Comparison of ENCODE assay signal across 8 mouse cellular contexts in the genomic region with DNA sequence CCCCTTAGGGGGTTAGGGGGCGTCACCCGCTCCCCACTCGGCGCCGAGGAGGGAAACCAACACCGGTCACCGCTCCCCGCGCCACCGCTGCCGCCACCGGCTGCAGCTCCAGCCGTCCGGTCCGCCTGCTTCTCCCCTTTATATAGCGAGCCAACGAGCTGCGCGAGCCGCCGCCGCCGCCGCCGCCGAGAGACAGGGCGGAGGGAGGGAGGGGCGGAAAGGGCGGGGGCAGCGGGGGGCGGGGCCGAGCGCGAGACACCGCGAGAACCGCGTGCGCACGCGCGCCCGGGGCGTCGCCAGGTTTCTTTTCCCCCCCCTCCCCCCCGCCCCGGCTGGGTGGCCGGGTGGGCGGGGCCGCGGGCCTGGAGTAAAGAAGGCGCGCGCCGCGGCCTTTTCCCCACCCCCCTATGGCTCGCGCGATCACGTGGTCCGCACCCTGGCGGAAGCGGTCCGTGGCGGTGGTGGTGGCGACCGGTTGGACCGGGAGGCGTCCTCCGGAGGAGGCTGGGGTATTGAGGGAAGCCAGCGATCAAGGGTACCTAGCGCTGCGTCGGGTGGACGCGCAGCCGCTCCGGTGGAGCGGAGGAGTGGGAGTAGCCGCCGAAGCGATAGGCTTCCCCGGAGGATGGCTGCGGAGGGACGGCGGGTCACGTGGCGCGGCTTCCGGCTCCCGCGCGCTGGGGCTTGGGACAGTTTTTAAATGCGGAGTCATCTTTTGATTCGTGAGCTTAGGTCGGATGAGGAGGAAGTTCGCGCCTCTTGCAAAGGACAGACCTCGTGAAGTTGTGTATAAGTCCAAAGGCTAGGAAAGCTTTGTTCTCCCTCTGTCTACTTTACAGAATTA. TPM values are rescaled to one million over a fixed set of nuclear protein-coding genes. Genes with fewer than 3 reads are reported as not detected.
DNase-seq lines count a peak whose midpoint lies in the region; ATAC-seq lines count a peak whose summit lies in the region.

A gene (minus strand): TSS at position 641 of the 844 bp plus-strand sequence.

- intact Hi-C loops in gastrocnemius, postnatal 14 days (cut with DNase I; ENCODE audit: low total_unique reads) = no loop called here
- intact Hi-C loops in left cerebral cortex, postnatal 10 days (cut with DNase I) = loop anchor here (10.0 kb wide), 1 partner anchor 215 kb away; no protein-coding TSS in a partner anchor

- peak; percentile 95 for DNase-seq in adipocyte (ENCODE audit: low spot score)
- DNase-seq in embryo, embryonic 10 days (ENCODE audit: low spot score) = peak; percentile 95
- DNase-seq in gastrocnemius, postnatal 14 days = peak; percentile 95
- peak; percentile 89 to 97 for DNase-seq in left cerebral cortex, postnatal 10 days (ENCODE audit: extremely low spot score in 1 of 2, low spot score in 2 of 2)
- DNase-seq in right cerebral cortex, postnatal 25 days = peak; percentile 93
- DNase-seq in urinary bladder, postnatal 4 days (ENCODE audit: low spot score in 2 of 2) = peak; percentile 94 to 96

- peak; percentile 60 for ATAC-seq in inflammation-experienced regulatory T-cells, adult 6 months
- ATAC-seq in megakaryocyte-erythroid progenitor cell, adult 5-6 weeks (replicated peaks; ENCODE audit: low FRiP score, low TSS enrichment, poor library complexity, severe bottlenecking) = peak; percentile 81

RNA-seq across cellular contexts. Expression of the gene that starts here (rescaled TPM):
- 10 to 100 TPM; 19.1 to 20.2 TPM for total RNA-seq in gastrocnemius, postnatal 14 days (2021)
- polyA plus RNA-seq in inflammation-experienced regulatory T-cells, adult 6 months (2017; shearing (Covaris generic)) = 10 to 100 TPM; 69.7 to 92.8 (median 81.7) TPM
- total RNA-seq in left cerebral cortex, postnatal 10 days (2021) = 10 to 100 TPM; 49.5 to 52.7 TPM
- 25.7 and 31.3 TPM in 2 replicates for total RNA-seq in megakaryocyte-erythroid progenitor cell, adult 5-6 weeks (2014; fragmentation: Nextera tagmentation)
- 33.8 and 36.1 TPM in 2 replicates for total RNA-seq in megakaryocyte-erythroid progenitor cell, adult 5-6 weeks (2017)

Comparison
In these comparisons a context has a peak if more than half of its experiments do, and no peak if none do; other contexts are left out.
1. Peak in every context shown above with its lines: DNase-seq and ATAC-seq.